Mouse (Mus musculus) MEL (cell line): ENCODE measurements around the gene Wdr34. TPM values are rescaled to one million over a fixed set of nuclear protein-coding genes. Genes with fewer than 3 reads are reported as not detected.

Source experiments
- DNase-seq: peaks from one replicate; pipeline ENCODE4 v3.0.0; 2011; ENCODE audit warnings: low read depth, low spot score
- H3K27ac ChIP-seq: 2 replicates; pipeline ENCODE4 v1.5.1; 2012; ENCODE audit warnings: low read depth, mild to moderate bottlenecking, control low read depth, low read length, moderate library complexity; ENCODE audit not compliant: control insufficient read depth
- H3K27me3 ChIP-seq, 2 experiments: fragments of 150-350 bp in 1 of 2; sonication (generic) in 1 of 2; 2 replicates each; pipeline ENCODE4 v1.6.1; 2012; ENCODE audit warnings: low read length in 2 of 2, mild to moderate bottlenecking in 2 of 2, improper control_type of control experiment in 1 of 2, moderate library complexity in 1 of 2; ENCODE audit not compliant: insufficient read depth in 2 of 2, control insufficient read depth in 1 of 2
- H3K36me3 ChIP-seq, 2 experiments: 2 replicates each; pipeline ENCODE4 v1.6.1; 2012 to 2014; ENCODE audit warnings: low read length in 2 of 2, improper control_type of control experiment in 1 of 2, inconsistent platforms in 1 of 2, mild to moderate bottlenecking in 1 of 2; ENCODE audit not compliant: insufficient read depth in 2 of 2, control insufficient read depth in 1 of 2
- H3K4me1 ChIP-seq, 2 experiments: fragments of 150-350 bp in 1 of 2; sonication (generic) in 1 of 2; 2 replicates each; pipeline ENCODE4 v1.6.1; 2012; ENCODE audit warnings: low read length in 2 of 2, improper control_type of control experiment in 1 of 2, mild to moderate bottlenecking in 1 of 2; ENCODE audit not compliant: insufficient read depth in 2 of 2, control insufficient read depth in 1 of 2
- H3K4me3 ChIP-seq, 2 experiments: fragments of 150-350 bp in 1 of 2; sonication (generic) in 1 of 2; 2 replicates each; pipeline ENCODE4 v1.5.1; 2012; ENCODE audit warnings: low read depth in 2 of 2, low read length in 2 of 2, mild to moderate bottlenecking in 2 of 2, moderate library complexity in 2 of 2, control low read depth in 1 of 2, improper control_type of control experiment in 1 of 2; ENCODE audit not compliant: control insufficient read depth in 1 of 2, insufficient read depth in 1 of 2
- H3K79me2 ChIP-seq: 2 replicates; pipeline ENCODE4 v1.6.1; 2012; ENCODE audit warnings: mild to moderate bottlenecking, low read length, moderate library complexity; ENCODE audit not compliant: control insufficient read depth, poor library complexity, insufficient read depth
- H3K9ac ChIP-seq: 2 replicates; pipeline ENCODE4 v1.6.1; 2012; ENCODE audit warnings: low read depth, mild to moderate bottlenecking, control low read depth, low read length, moderate library complexity; ENCODE audit not compliant: control insufficient read depth, poor library complexity, severe bottlenecking
- H3K9me3 ChIP-seq: fragments of 150-350 bp; sonication (generic); replicated peaks from 2 replicates; pipeline ENCODE4 v1.6.1; 2012; ENCODE audit warnings: mild to moderate bottlenecking, low read length, improper control_type of control experiment, moderate library complexity; ENCODE audit not compliant: insufficient read depth
- BHLHE40 ChIP-seq: IDR thresholded peaks from 2 replicates; pipeline ENCODE4 v1.6.1; 2012; ENCODE audit warnings: low read depth, mild to moderate bottlenecking, inconsistent platforms, low read length, improper control_type of control experiment, borderline replicate concordance
- CHD1 ChIP-seq: IDR thresholded peaks from 2 replicates; pipeline ENCODE4 v1.6.1; 2012; ENCODE audit warnings: low read depth, mild to moderate bottlenecking, inconsistent platforms, low read length, improper control_type of control experiment
- CTCF ChIP-seq, 3 experiments: IDR thresholded peaks in 2 of 3; conservative IDR thresholded peaks in 1 of 3; 2 replicates each; pipeline ENCODE4 v1.5.1; 2011 to 2012; ENCODE audit warnings: low read length in 3 of 3, low read depth in 2 of 3, mild to moderate bottlenecking in 2 of 3, improper control_type of control experiment in 1 of 3, inconsistent platforms in 1 of 3, mixed read lengths in 1 of 3, moderate library complexity in 1 of 3; ENCODE audit not compliant: control insufficient read depth in 1 of 3, insufficient read depth in 1 of 3, poor library complexity in 1 of 3, severe bottlenecking in 1 of 3
- ELF1 ChIP-seq: IDR thresholded peaks from 2 replicates; pipeline ENCODE4 v1.6.1; 2014; ENCODE audit warnings: low read depth, mild to moderate bottlenecking, inconsistent platforms, low read length, improper control_type of control experiment, moderate library complexity
- ETS1 ChIP-seq: IDR thresholded peaks from 2 replicates; pipeline ENCODE4 v1.6.1; 2012; ENCODE audit warnings: low read depth, mild to moderate bottlenecking, inconsistent platforms, low read length, improper control_type of control experiment, moderate library complexity
- HCFC1 ChIP-seq: IDR thresholded peaks from 2 replicates; pipeline ENCODE4 v1.6.1; 2012; ENCODE audit warnings: low read depth, mild to moderate bottlenecking, inconsistent platforms, low read length, improper control_type of control experiment, moderate library complexity
- KAT2A ChIP-seq: conservative IDR thresholded peaks from 2 replicates; pipeline ENCODE4 v1.6.1; 2012; ENCODE audit warnings: low read depth, low read length, improper control_type of control experiment, inconsistent platforms
- MAX ChIP-seq: IDR thresholded peaks from 2 replicates; pipeline ENCODE4 v1.6.1; 2011; ENCODE audit warnings: low read length, improper control_type of control experiment
- MAZ ChIP-seq: IDR thresholded peaks from 2 replicates; pipeline ENCODE4 v1.6.1; 2012; ENCODE audit warnings: low read depth, mild to moderate bottlenecking, inconsistent platforms, low read length, improper control_type of control experiment
- MXI1 ChIP-seq: IDR thresholded peaks from 2 replicates; pipeline ENCODE4 v1.6.1; 2011; ENCODE audit warnings: mild to moderate bottlenecking, low read depth, low read length, improper control_type of control experiment
- MYC ChIP-seq: IDR thresholded peaks from 2 replicates; pipeline ENCODE4 v1.6.1; 2011; ENCODE audit warnings: low read depth, mild to moderate bottlenecking, low read length, improper control_type of control experiment, moderate library complexity
- NRF1 ChIP-seq: IDR thresholded peaks from 2 replicates; pipeline ENCODE4 v1.6.1; 2014; ENCODE audit warnings: low read depth, mild to moderate bottlenecking, inconsistent platforms, low read length, improper control_type of control experiment, moderate library complexity; ENCODE audit not compliant: poor library complexity, insufficient read depth, severe bottlenecking
- POLR2A ChIP-seq, 2 experiments: IDR thresholded peaks; 2 replicates each; pipeline ENCODE4 v1.6.1; 2011 to 2012; ENCODE audit warnings: low read length in 2 of 2, mild to moderate bottlenecking in 2 of 2, control low read depth in 1 of 2, improper control_type of control experiment in 1 of 2, low read depth in 1 of 2, moderate library complexity in 1 of 2; ENCODE audit not compliant: control insufficient read depth in 1 of 2, insufficient read depth in 1 of 2, poor library complexity in 1 of 2
- POLR2AphosphoS2 ChIP-seq: IDR thresholded peaks from 2 replicates; pipeline ENCODE4 v1.6.1; 2011; ENCODE audit warnings: low read length, improper control_type of control experiment
- POLR2AphosphoS5 ChIP-seq: IDR thresholded peaks from 2 replicates; pipeline ENCODE4 v1.6.1; 2012; ENCODE audit warnings: low read depth, borderline replicate concordance, mild to moderate bottlenecking, inconsistent platforms, low read length, moderate library complexity, mixed read lengths
- RAD21 ChIP-seq: IDR thresholded peaks from 2 replicates; pipeline ENCODE4 v1.6.1; 2011; ENCODE audit warnings: mild to moderate bottlenecking, low read depth, low read length, improper control_type of control experiment
- RCOR1 ChIP-seq: IDR thresholded peaks from 2 replicates; pipeline ENCODE4 v1.6.1; 2012; ENCODE audit warnings: low read depth, mild to moderate bottlenecking, inconsistent platforms, low read length, improper control_type of control experiment
- SIN3A ChIP-seq: IDR thresholded peaks from 2 replicates; pipeline ENCODE4 v1.6.1; 2012; ENCODE audit warnings: low read length, improper control_type of control experiment, inconsistent platforms
- ZKSCAN1 ChIP-seq: IDR thresholded peaks from 2 replicates; pipeline ENCODE4 v1.6.1; 2012; ENCODE audit warnings: low read depth, mild to moderate bottlenecking, inconsistent platforms, low read length, improper control_type of control experiment, moderate library complexity
- polyA plus RNA-seq, 2 experiments: library from polyadenylated mRNA; stranded (reverse) in 1 of 2; unstranded in 1 of 2; fragments of >175 nt in 1 of 2; fragments of >200 nt in 1 of 2; gene quantifications; 2 replicates each; pipeline versions ENCODE4 v1.2.1 to v1.2.4; 2012; ENCODE audit warnings: low replicate concordance in 2 of 2, low read depth in 1 of 2; ENCODE audit not compliant: insufficient read length in 2 of 2, insufficient read depth in 1 of 2, missing spikeins in 1 of 2
- total RNA-seq: library from RNA; depleted of rRNA; stranded (reverse); fragments of 300-350 nt; gene quantifications from 2 replicates; pipeline ENCODE4 v1.2.3, GENCODE M21; 2012

Wdr34 gene
- total and polyA plus RNA-seq, 3 experiments = 49.3 to 78.3 TPM; not detected in 1

DNA sequence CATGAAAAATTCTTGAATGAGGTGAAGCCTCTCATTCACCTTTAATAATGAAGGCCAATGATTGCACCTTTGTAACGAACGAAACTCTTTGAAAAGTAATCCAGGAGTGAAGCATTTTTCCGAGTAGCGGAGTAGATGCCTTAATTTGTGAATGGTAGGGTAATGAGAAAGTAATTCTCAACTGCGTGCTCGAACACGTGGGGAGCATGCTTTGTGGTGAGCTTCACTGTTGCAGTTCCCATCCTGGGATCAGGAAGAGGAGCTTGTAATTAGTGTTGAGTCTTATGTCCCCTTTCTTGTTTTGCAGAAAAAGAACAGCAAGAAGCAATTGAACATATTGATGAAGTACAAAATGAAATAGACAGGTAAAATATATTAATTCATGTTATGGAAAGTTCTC lies 19.3 kb upstream of the Wdr34 start:
- TF ChIP-seq ELF1 (no peak), SIN3A (peak; percentile 47; the same call in 1 of the 2 replicates), RCOR1 (no peak), POLR2AphosphoS2 (no peak), RAD21 (no peak), POLR2A (IDR thresholded peaks at IDR 0.05; ENCODE audit: control insufficient read depth in 1 of 2, insufficient read depth in 1 of 2, low read depth in 1 of 2, low read length in 2 of 2, poor library complexity in 1 of 2) (0 out of 4 replicates have a peak, but pooled peaks of 1 of the 2 experiments have one; percentile 11), NRF1 (no peak), MYC (peak; percentile 98), CHD1 (peak; percentile 20; the same call in 1 of the 2 replicates), MXI1 (peak; percentile 97), MAX (peak; percentile 94), MAZ (no peak), ZKSCAN1 (no peak)
- Histone ChIP-seq H3K27ac (peak overlapping the region; percentile 17), H3K9ac (peak overlapping the region; percentile 100)

GRCm38 (mm10) chr2:30067031-30067888 lies 18.6 kb upstream of the Wdr34 start:
- no peaks in the 10 kb centered on the region for H3K27me3 ChIP-seq
- H3K4me3 ChIP-seq = peak overlapping the region; percentile 98
- peak; percentile 65 for TF ChIP-seq SIN3A
- peak in 1 of 2 experiments; percentile 43; a peak in 1 of 4 replicates for TF ChIP-seq POLR2A (IDR thresholded peaks at IDR 0.05; ENCODE audit: control insufficient read depth in 1 of 2, insufficient read depth in 1 of 2, low read depth in 1 of 2, low read length in 2 of 2, poor library complexity in 1 of 2)
- TF ChIP-seq CHD1 = peak; percentile 75; the same call in 1 of the 2 replicates
- peak; percentile 66; the same call in 1 of the 2 replicates for TF ChIP-seq MXI1
- no peak for TF ChIP-seq BHLHE40
- no peak for TF ChIP-seq ETS1
- TF ChIP-seq KAT2A = no peak
- 0 out of 6 replicates have a peak, but pooled peaks of 1 of the 3 experiments have one; percentile 1 for TF ChIP-seq CTCF (IDR thresholded peaks at IDR 0.05 in 2 of 3, conservative IDR thresholded peaks at IDR 0.05 in 1 of 3; ENCODE audit: control insufficient read depth in 1 of 3, insufficient read depth in 1 of 3, low read depth in 2 of 3, low read length in 3 of 3, poor library complexity in 1 of 3, severe bottlenecking in 1 of 3)
- no peak for TF ChIP-seq MAX
- no peak for TF ChIP-seq POLR2AphosphoS5
- peak; percentile 50 for TF ChIP-seq POLR2AphosphoS2
- TF ChIP-seq HCFC1 = peak; percentile 23; the same call in 1 of the 2 replicates
- no peak for TF ChIP-seq RAD21
- TF ChIP-seq, all 39 proteins: peak for 7
- Histone ChIP-seq H3K27ac (peak overlapping the region; percentile 85), H3K9me3 (no peaks in the 10 kb centered on the region), H3K36me3 (peaks cover 17 to 31% of the 10 kb centered on the region in 2 experiments), H3K79me2 (peaks cover 65% of the 10 kb centered on the region), H3K4me1 (peaks cover 5 to 8% of the 10 kb centered on the region in 2 experiments; a peak in 2 of 4 replicates), H3K9ac (peak overlapping the region; percentile 100)
- peak; percentile 54 for DNase-seq

More for the DNA sequence above, 19.3 kb upstream of the Wdr34 start:
- Histone ChIP-seq H3K9me3 (no peaks in the 10 kb centered on the region), H3K27me3 (no peaks in the 10 kb centered on the region), H3K36me3 (peaks cover 17 to 31% of the 10 kb centered on the region in 2 experiments), H3K4me1 (peaks cover 5 to 8% of the 10 kb centered on the region in 2 experiments; a peak in 2 of 4 replicates), H3K4me3 (peak overlapping the region; percentile 98), H3K79me2 (peaks cover 58% of the 10 kb centered on the region)
- DNase-seq = peak; percentile 52
